Mouse (Mus musculus) kidney, embryonic 14.5 days (tissue): Measurements from ENCODE around the gene Col5a1. TPM values are rescaled to one million over a fixed set of nuclear protein-coding genes. Genes with fewer than 3 reads are reported as not detected.
A peak's percentile ranks its signal among the peaks of the same experiment; 100 is the strongest.

Source experiments
- ATAC-seq: fragments of 200-750 bp; cut with Nextera tagmentation; 2 replicates; pipeline ENCODE4 v1.8.0; 2017; ENCODE audit warnings: moderate number of reproducible peaks, mild to moderate bottlenecking, moderate TSS enrichment, moderate library complexity; ENCODE audit not compliant: low FRiP score, low TSS enrichment
- H3K27ac ChIP-seq: fragments of 300-500 bp; sonication (generic); 2 replicates; pipeline ENCODE4 v1.5.1; 2014; ENCODE audit warnings: low read depth, mild to moderate bottlenecking, low read length, moderate library complexity, mixed read lengths
- H3K27me3 ChIP-seq: fragments of 300-500 bp; sonication (generic); 2 replicates; pipeline ENCODE4 v1.6.1; 2014; ENCODE audit warnings: mild to moderate bottlenecking, low read length; ENCODE audit not compliant: control insufficient read depth, insufficient read depth
- H3K36me3 ChIP-seq: fragments of 300-500 bp; sonication (generic); 2 replicates; pipeline ENCODE4 v1.6.1; 2014; ENCODE audit warnings: low read length, mixed read lengths; ENCODE audit not compliant: control insufficient read depth, insufficient read depth
- H3K4me1 ChIP-seq: fragments of 300-500 bp; sonication (generic); 2 replicates; pipeline ENCODE4 v1.6.1; 2014; ENCODE audit warnings: low read length, mixed read lengths; ENCODE audit not compliant: control insufficient read depth, insufficient read depth
- H3K4me2 ChIP-seq: fragments of 300-500 bp; sonication (generic); replicated peaks from 2 replicates; pipeline ENCODE4 v1.6.1; 2014; ENCODE audit warnings: low read depth, mild to moderate bottlenecking, low read length
- H3K4me3 ChIP-seq: fragments of 300-500 bp; sonication (generic); 2 replicates; pipeline ENCODE4 v1.5.1; 2014; ENCODE audit warnings: mild to moderate bottlenecking, low read length
- H3K9ac ChIP-seq: fragments of 300-500 bp; sonication (generic); 2 replicates; pipeline ENCODE4 v1.6.1; 2014; ENCODE audit warnings: low read depth, mild to moderate bottlenecking, low read length, moderate library complexity
- H3K9me3 ChIP-seq: fragments of 300-500 bp; sonication (generic); 2 replicates; pipeline ENCODE4 v1.6.1; 2016; ENCODE audit warnings: low read length; ENCODE audit not compliant: control insufficient read depth
- WGBS: fragments of 180-500 bp; shearing (Covaris S2); extraction: QIAGEN DNeasy Blood & Tissue Kit; methylation state at CpG from one replicate; pipeline ENCODE4 v1.1.7; 2014; 5-methylcytosine and 5-hydroxymethylcytosine counted together
- polyA plus RNA-seq: library from polyadenylated mRNA; unstranded; fragments of >200 nt; fragmentation: Nextera tagmentation; extraction: Ambion mirVana; gene quantifications from 2 replicates; pipeline ENCODE4 v1.2.1, GENCODE M21; 2014

Gene Col5a1
- polyA plus RNA-seq, 1 experiment from 2014 or later, result 42.3 TPM

- Histone ChIP-seq H3K9ac (no peak overlapping the region), H3K27me3 (no peaks in the 10 kb centered on the region), H3K4me3 (no peak overlapping the region), H3K9me3 (no peaks in the 10 kb centered on the region), H3K36me3 (peaks cover 2% of the 10 kb centered on the region; the same call in 1 of the 2 replicates), H3K4me2 (no peak overlapping the region), H3K4me1 (no peaks in the 10 kb centered on the region), H3K27ac (no peak overlapping the region)
- ATAC-seq, result no peak
- 76% methylated on average over 6 of the region's 6 CpGs for WGBS
These were observed 37.5 kb downstream of the Col5a1 start for GRCm38 (mm10) chr2:27923718-27924117.

DNA sequence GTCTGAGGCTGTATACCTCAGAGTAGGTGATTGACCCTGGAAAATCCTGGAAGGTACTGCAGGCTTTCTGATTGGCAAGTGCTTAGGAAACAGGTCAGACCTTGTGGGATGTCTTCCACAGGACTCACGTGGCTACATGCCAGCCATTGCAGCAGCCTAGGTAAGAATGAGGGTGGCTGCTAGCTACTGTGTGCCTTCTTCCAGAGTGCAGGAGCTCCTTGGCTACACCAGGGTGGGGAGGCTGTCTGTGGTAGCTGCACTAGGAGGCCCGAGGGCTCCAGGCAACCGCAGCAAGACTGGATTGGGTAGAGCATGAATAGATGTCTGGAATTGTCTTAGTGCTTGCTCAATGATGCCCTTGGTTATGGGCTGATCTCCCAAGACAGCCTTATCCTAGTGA lies 38.2 kb downstream of the Col5a1 start:
- 83% methylated on average over 3 of the region's 3 CpGs for WGBS
- H3K9ac ChIP-seq, result no peak overlapping the region
- H3K27ac ChIP-seq, result no peak overlapping the region
- no peak overlapping the region for H3K4me3 ChIP-seq
- no peaks in the 10 kb centered on the region for H3K4me1 ChIP-seq
- no peak for ATAC-seq
- H3K36me3 ChIP-seq, result peaks cover 2% of the 10 kb centered on the region; the same call in 1 of the 2 replicates
- no peak overlapping the region for H3K4me2 ChIP-seq
- H3K9me3 ChIP-seq, result no peaks in the 10 kb centered on the region
- no peaks in the 10 kb centered on the region for H3K27me3 ChIP-seq

GRCm38 (mm10) chr2:27926478-27927165 lies 40.4 kb downstream of the Col5a1 start:
- H3K27me3 ChIP-seq, result no peaks in the 10 kb centered on the region
- no peak for ATAC-seq
- no peak overlapping the region for H3K9ac ChIP-seq
- WGBS, result 38% methylated on average over 7 of the region's 7 CpGs
- H3K4me1 ChIP-seq, result no peaks in the 10 kb centered on the region
- H3K4me3 ChIP-seq, result no peak overlapping the region
- H3K36me3 ChIP-seq, result peaks cover 5% of the 10 kb centered on the region; the same call in 1 of the 2 replicates
- H3K9me3 ChIP-seq, result no peaks in the 10 kb centered on the region
- no peak overlapping the region for H3K27ac ChIP-seq
- no peak overlapping the region for H3K4me2 ChIP-seq

GRCm38 (mm10) chr2:27930471-27931015 lies 44.3 kb downstream of the Col5a1 start:
- WGBS, result 92% methylated on average over 5 of the region's 5 CpGs
- no peak overlapping the region for H3K4me3 ChIP-seq
- H3K27me3 ChIP-seq, result no peaks in the 10 kb centered on the region
- no peak overlapping the region for H3K4me2 ChIP-seq
- ATAC-seq, result no peak
- 0 out of 2 replicates have a peak, but pooled peaks cover 3% of the 10 kb centered on the region for H3K36me3 ChIP-seq
- H3K27ac ChIP-seq, result no peak overlapping the region
- no peak overlapping the region for H3K9ac ChIP-seq
- peaks cover 22% of the 10 kb centered on the region for H3K4me1 ChIP-seq
- H3K9me3 ChIP-seq, result no peaks in the 10 kb centered on the region

GRCm38 (mm10) chr2:27931130-27931529 lies 44.9 kb downstream of the Col5a1 start:
- no peak overlapping the region for H3K27ac ChIP-seq
- no peak overlapping the region for H3K4me3 ChIP-seq
- ATAC-seq, result no peak
- 80% methylated on average over 6 of the region's 6 CpGs for WGBS
- 0 out of 2 replicates have a peak, but pooled peaks cover 3% of the 10 kb centered on the region for H3K36me3 ChIP-seq
- no peak overlapping the region for H3K9ac ChIP-seq
- H3K4me1 ChIP-seq, result peaks cover 22% of the 10 kb centered on the region
- no peak overlapping the region for H3K4me2 ChIP-seq
- no peaks in the 10 kb centered on the region for H3K9me3 ChIP-seq
- no peaks in the 10 kb centered on the region for H3K27me3 ChIP-seq

- H3K27ac ChIP-seq, result no peak overlapping the region; the same call in 1 of the 2 replicates
- H3K4me2 ChIP-seq, result no peak overlapping the region
- H3K9me3 ChIP-seq, result no peaks in the 10 kb centered on the region
- ATAC-seq, result no peak
- no peaks in the 10 kb centered on the region for H3K27me3 ChIP-seq
- WGBS, result 35% methylated on average over 3 of the region's 3 CpGs
- H3K4me1 ChIP-seq, result peaks cover 22% of the 10 kb centered on the region
- H3K36me3 ChIP-seq, result 0 out of 2 replicates have a peak, but pooled peaks cover 3% of the 10 kb centered on the region
- no peak overlapping the region for H3K4me3 ChIP-seq
- no peak overlapping the region for H3K9ac ChIP-seq
These were observed 45.7 kb downstream of the Col5a1 start for GRCm38 (mm10) chr2:27931971-27932370.

DNA sequence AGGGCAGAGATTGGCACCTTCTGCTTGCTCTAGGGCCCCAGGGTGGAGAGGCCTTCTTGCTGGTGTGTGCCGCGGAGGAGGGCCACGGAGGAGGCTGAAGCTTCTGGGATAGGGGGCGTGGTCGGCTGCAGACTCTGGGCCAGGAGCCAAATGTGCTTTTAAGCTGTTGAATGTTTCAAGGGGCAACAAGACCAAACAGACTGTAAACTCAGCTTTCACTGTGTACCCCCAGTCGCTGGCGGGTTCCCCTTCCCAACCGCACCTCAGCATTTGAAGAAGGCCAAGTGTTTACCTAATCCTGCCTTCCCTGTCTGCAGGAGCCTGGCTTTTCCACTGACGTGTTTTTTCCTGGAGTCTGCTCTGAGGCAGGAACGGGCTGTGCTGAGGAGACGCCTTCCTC lies 48.0 kb downstream of the Col5a1 start:
- 14% methylated on average over 11 of the region's 11 CpGs for WGBS

GRCm38 (mm10) chr2:27934831-27935230 lies 48.6 kb downstream of the Col5a1 start:
- Histone ChIP-seq H3K9me3 (no peaks in the 10 kb centered on the region), H3K36me3 (peaks cover 3% of the 10 kb centered on the region; the same call in 1 of the 2 replicates), H3K4me3 (no peak overlapping the region), H3K9ac (no peak overlapping the region), H3K27ac (peak overlapping the region; percentile 30; the same call in 1 of the 2 replicates), H3K27me3 (no peaks in the 10 kb centered on the region), H3K4me1 (peaks cover 22% of the 10 kb centered on the region), H3K4me2 (no peak overlapping the region)
- WGBS, result 53% methylated on average over 9 of the region's 9 CpGs
- no peak for ATAC-seq

More for the DNA sequence above, 48.0 kb downstream of the Col5a1 start:
- ATAC-seq, result peak; percentile 22; the same call in 1 of the 2 replicates
- H3K36me3 ChIP-seq, result peaks cover 3% of the 10 kb centered on the region; the same call in 1 of the 2 replicates
- peaks cover 22% of the 10 kb centered on the region for H3K4me1 ChIP-seq
- no peak overlapping the region for H3K4me3 ChIP-seq
- no peaks in the 10 kb centered on the region for H3K27me3 ChIP-seq
- H3K9me3 ChIP-seq, result no peaks in the 10 kb centered on the region
- H3K27ac ChIP-seq, result peak overlapping the region; percentile 30; the same call in 1 of the 2 replicates
- H3K4me2 ChIP-seq, result no peak overlapping the region
- no peak overlapping the region for H3K9ac ChIP-seq

GRCm38 (mm10) chr2:27935441-27935840 lies 49.2 kb downstream of the Col5a1 start:
- Histone ChIP-seq H3K4me1 (peaks cover 22% of the 10 kb centered on the region), H3K9ac (no peak overlapping the region), H3K4me2 (no peak overlapping the region), H3K4me3 (no peak overlapping the region), H3K36me3 (peaks cover 3% of the 10 kb centered on the region; the same call in 1 of the 2 replicates), H3K27ac (no peak overlapping the region), H3K27me3 (no peaks in the 10 kb centered on the region), H3K9me3 (no peaks in the 10 kb centered on the region)
- ATAC-seq, result no peak
- WGBS, result 86% methylated on average over 2 of the region's 2 CpGs
